Mouse (Mus musculus): ENCODE measurements at regions not wholly inside any gene's neighbourhood (a gene's known extent, or its start where the extent isn't known, plus 50 kb on each side); places are given as distances from the start of the nearest gene placed in this dataset.

GRCm38 (mm10) chr13:26267501-26267900 lies 502.5 kb downstream of the Hdgfl1 start:
- TF ChIP-seq POLR2A (IDR thresholded peaks at IDR 0.05; ENCODE audit: control insufficient read depth, extremely low read depth, insufficient read depth, low read length, poor library complexity) (no peak), CTCF (IDR thresholded peaks at IDR 0.05; ENCODE audit: borderline replicate concordance, control insufficient read depth, extremely low read depth, insufficient read depth, low read length, poor library complexity) (no peak)
